Mouse (Mus musculus): Measurements from ENCODE around the gene Txn1.

Txn1 gene

DNA sequence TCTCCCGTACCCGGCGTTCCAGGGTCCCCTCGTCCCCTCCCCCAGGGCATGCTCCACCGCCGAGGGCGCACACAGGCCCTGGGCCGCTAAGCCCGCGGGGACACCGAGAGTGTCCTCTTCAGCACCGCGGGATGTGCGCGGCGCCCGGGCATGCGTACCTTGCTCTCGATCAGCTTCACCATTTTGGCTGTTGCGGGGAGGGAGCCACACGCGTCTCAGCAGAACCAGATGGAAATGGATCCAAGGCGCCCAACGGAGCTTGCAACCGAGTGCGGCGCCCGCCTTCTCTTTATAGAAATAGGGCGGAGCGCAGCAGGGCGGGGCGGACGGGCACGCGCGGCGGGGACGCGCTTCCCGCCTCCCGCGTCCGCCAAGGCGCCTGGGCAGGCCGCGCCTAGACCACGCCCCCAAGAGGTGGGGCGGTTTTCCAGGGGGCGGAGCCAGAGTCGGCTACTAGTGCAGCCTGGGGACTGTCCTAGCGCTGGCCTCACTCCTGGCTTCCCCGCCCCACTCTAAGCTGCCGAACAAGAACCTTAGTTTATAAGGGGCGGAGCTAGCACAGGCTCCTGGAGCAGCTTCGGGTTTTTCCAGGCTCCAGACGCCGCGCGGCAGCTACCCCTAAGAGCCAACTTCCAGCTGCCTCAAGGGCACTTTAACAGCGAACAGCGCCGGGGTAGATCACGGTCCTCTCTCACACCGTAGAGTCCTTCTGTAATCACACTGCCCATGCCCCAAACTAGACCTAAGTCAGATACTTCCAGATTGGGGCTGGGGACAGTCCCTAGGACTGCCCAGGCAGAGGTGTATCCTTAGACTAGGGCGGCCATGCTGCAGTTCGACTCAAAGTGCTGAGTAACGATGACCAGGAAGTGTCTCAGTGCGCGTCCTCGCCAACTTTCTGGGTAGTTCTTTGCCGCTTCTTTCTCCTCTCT lies at the start of gene Txn1:
Txn1 (minus strand) TSS at position 383 of the 932 bp plus-strand sequence.
- ATAC-seq (ENCODE audit: low TSS enrichment), result peak; percentile 91

- no peak for ATAC-seq (ENCODE audit: low TSS enrichment)
These were observed 47.3 kb upstream of the Txn1 start for GRCm38 (mm10) chr4:58003501-58003900.

GRCm38 (mm10) chr4:57991425-57991824 lies 35.2 kb upstream of the Txn1 start:
- ATAC-seq (ENCODE audit: low TSS enrichment), result no peak

DNA sequence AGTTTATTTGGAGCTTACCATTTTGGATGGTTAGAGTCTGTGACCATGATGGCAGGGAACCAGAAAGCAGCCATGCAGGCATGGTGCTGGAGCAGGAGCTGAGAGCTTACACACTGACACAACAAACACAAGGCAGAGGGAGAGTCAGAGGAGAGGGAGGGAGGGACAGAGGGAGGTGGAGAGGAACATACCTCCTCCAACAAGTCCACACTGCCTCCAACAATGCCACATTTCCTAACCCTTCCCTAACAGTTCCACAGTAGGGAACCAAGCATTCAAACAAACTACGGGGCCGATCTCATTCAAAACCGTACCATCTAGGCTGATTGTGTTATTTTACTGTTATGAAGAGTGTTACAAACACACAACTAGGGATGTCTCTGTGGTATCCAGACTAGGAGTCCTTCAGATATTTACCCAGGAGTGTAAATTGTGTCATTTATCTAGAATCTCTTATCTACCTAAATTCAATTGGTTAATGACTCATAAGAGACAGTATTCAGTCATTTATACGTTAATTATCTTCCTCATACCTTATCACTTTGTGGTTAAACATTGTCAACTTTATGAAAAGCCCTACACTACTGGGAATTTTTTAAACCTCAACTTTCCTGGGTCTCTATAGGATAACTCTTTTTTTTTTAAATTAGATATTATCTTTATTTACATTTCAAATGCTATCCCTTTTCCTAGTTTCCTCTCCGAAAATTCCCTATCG lies 18.3 kb upstream of the Txn1 start:
- ATAC-seq (ENCODE audit: low TSS enrichment), result no peak

- ATAC-seq (ENCODE audit: low TSS enrichment), result no peak
These were observed 17.5 kb upstream of the Txn1 start for GRCm38 (mm10) chr4:57973592-57974268.

DNA sequence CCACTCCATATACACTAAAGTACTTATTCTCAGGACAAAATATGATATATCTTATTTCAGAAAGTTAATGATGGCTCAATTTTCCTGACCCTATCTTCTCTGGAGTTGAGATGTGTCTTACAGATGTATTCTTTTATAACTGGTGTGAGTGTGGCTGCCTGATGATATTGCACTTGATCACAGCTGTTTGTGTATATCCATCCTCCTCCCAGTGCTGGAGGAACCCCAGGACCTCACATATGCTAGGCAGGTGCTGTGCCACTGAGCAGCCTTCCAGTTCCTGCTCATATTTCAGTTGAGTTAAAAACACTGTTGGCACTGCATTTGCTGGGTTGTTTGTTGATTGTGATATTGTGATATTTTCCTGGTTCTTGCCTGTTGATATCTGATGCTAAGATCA lies 14.1 kb upstream of the Txn1 start:
- no peak for ATAC-seq (ENCODE audit: low TSS enrichment)

DNA sequence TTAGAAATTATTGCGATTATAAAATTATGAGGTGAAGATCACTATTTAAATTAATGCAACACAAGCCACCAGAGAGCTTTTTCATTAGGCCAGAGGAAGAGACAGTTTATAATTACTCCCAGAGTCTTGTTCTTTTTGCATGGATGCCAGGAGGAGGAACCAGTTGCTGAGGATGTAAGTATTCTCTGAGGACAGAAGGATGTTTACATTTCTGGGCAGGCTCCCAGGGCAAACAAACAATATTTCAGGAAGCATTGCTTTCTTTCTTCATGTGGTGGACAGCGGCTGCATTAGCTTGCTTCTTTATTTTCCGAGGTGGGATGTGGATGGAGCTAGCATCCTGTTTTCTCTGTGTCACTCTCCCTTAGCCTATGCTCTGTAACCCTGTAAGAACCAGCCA lies 11.0 kb upstream of the Txn1 start:
- no peak for ATAC-seq (ENCODE audit: low TSS enrichment)

GRCm38 (mm10) chr4:57965516-57965915 lies 9.3 kb upstream of the Txn1 start:
- no peak for ATAC-seq (ENCODE audit: low TSS enrichment)

DNA sequence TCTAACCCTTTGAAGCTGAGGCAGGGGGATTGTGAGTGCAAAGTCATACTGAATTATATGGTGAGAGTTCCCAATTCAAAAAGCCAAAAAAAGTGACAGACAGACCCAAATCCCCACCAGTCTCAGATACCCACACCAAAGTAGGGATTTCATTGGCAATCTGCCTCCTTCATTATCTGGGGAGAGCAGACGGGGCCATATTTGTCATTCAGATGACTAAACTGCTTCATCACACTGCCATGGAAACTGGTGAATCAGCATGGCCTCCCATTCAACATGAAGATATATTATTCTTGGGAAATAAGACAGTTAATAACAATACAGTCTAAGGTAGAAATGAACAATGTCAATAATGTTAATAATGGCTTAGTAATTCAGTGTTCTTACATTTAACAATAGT lies 7.9 kb upstream of the Txn1 start:
- no peak for ATAC-seq (ENCODE audit: low TSS enrichment)

DNA sequence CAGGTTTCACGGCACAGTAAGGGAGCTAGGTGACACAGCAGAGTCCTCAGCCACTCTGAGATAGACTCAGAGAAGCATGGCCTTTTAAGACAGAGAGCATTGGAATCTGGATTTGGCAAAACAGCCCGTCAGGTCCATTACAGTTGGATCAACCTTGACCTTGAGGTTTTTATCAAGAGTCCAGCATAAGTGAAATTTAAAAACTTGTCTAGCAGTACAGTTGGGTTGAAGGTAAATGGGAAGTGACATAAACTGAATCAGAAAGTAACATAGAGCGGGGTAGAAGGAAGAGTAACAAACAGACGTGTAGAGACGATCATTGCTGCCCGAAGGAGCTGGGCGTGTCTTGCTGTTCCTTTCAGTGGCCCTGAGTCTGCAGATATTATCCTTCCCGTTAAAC lies 2.8 kb upstream of the Txn1 start:
- ATAC-seq (ENCODE audit: low TSS enrichment), result no peak

DNA sequence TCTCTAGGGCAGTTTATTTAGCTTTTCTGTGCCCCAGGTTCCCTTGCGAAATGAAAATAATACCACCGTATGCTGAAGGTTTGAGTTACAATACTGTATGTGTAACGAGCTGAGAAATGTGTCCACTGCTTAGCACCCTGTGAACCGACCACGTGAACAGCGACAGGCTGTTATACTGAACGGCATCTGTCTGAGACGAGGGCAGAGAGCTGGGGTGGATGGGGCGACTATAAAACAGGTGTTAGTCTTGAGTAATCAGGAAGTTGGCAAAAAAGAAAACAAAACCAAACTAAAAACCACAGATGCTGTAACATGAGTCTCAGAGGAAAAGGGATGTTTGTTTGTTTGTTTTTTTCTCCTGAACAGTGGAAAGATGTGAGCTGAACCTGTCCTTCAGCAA lies 1.9 kb upstream of the Txn1 start:
- ATAC-seq (ENCODE audit: low TSS enrichment), result no peak

- ATAC-seq (ENCODE audit: low TSS enrichment), result no peak
These were observed 1.2 kb upstream of the Txn1 start for GRCm38 (mm10) chr4:57957200-57958085.

DNA sequence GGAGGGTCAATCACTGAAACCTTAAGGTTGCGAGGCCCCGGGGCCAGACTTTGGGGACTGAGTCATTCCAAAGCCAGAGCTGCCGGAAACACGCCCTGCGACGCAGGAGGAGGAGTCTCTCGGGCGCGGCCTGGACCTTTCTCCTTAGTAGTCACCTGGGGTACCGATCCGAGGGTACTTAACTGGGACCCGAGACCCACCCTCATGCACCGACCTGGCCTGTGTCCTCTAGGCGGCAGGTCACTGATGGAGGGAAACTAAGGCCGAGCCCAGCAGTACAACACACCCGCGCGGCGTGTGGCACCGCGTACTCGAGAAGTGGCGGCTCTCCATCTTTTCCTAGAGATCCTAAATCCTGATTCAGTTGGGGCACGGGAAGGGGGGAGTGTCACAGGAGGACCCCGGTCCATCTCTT lies 660 bp downstream of the Txn1 start:
- ATAC-seq (ENCODE audit: low TSS enrichment), result peak; percentile 56

- no peak for ATAC-seq (ENCODE audit: low TSS enrichment)
These were observed 1.2 kb downstream of the Txn1 start for GRCm38 (mm10) chr4:57954991-57955390.

GRCm38 (mm10) chr4:57954580-57954979 lies 1.6 kb downstream of the Txn1 start:
- ATAC-seq (ENCODE audit: low TSS enrichment), result no peak

- no peak for ATAC-seq (ENCODE audit: low TSS enrichment)
These were observed 2.4 kb downstream of the Txn1 start for GRCm38 (mm10) chr4:57953796-57954195.

DNA sequence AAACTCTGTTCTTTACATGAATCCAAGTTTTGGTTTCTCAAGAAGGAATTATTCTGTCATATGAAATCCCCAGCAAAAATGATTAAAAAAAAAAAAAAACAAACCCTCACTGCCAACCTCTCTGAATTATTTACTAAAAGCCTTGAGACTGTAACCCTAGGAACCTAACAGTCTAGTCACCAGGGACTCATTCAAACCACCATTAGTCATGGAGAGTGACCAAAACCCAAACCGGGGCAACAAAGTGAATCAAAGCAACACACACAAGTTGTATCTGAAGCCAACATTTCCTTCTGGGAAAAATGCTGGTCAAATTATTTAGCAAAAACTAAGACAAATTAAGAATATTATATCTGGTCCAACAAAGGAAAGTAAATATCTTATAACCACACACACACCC lies 3.3 kb downstream of the Txn1 start:
- no peak for ATAC-seq (ENCODE audit: low TSS enrichment)

DNA sequence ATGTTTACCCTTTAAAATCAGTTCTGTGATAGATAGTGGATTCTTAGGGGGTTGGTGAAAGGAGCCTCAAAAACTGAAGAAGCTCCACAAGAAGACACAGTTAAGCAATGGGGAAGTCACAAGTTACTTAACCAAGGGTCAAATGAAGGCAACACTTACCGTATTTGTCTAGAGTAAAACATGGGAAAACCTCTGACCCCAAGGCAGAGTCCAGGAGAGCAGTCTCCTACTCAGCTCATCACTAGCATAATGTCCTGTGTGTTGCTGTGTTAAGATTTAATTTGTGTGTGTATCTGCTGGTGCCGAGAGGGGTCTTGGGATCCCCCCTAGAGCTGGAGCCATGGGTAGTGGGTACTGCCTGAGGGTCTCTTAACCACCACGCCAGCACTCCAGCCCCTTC lies 3.8 kb downstream of the Txn1 start:
- no peak for ATAC-seq (ENCODE audit: low TSS enrichment)

DNA sequence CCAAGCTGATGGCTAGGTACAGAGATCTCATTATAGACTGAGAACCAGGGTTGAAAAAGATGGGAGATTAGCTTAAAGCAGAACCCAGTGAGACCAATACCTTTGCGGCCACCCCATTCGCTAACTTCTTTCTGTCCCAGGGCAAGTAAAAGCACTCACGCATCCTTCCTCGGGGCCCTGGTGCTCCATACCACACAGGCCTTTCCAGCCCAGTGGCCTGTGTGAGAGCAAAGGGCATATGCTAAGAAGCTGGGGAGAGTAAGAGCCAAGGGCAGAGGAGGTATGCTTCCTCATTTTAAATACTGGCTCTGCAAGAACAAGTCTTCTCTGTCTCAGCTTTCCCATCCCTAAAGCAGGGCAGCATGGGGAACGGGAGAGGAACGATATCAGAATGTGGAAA lies 6.3 kb downstream of the Txn1 start:
- no peak for ATAC-seq (ENCODE audit: low TSS enrichment)

GRCm38 (mm10) chr4:57947476-57947875 lies 8.7 kb downstream of the Txn1 start:
- no peak for ATAC-seq (ENCODE audit: low TSS enrichment)

DNA sequence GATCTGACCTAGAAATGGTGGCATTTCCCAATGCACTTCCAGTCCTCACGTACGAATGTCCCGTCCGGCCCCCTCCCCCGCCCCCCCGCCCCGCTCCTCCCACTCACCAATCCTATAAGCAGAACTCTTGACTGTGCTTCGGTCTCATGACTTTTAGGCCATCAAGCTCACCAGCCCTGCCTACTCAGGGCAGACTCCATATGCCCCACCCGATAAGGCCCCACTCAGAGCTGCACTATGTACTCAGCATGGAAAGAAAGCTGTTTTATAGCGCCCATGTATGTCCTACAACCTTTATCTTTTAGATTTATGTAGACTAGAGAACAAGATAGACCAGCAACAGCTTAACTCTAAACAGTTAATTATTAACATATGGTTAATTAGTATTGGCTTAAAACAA lies 9.2 kb downstream of the Txn1 start:
- ATAC-seq (ENCODE audit: low TSS enrichment), result no peak

- no peak for ATAC-seq (ENCODE audit: low TSS enrichment)
These were observed 13.3 kb downstream of the Txn1 start for GRCm38 (mm10) chr4:57942892-57943291.
